18 mouse cellular contexts compared by ENCODE assay signal in the genomic region with DNA sequence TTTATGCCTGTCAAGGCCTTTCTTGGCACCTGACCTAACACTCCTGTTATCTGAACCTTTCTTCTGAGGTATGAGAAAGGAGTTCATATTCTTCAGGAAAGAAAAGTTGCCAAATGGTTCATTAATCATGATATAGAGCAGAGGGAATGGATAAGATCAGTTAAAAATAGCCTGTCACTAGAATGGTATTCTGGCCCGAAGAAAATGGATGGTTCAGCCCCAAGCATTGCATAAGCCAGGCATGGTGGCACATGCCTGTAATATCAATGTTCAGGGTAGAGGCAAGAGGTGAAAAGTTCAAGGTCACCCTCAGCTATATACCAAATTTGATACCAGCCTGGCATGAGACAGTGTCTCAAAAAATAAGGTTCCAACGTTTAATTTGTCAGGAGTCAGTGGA.
DNase-seq lines count a peak whose midpoint lies in the region; ATAC-seq and TF ChIP-seq lines count a peak whose summit lies in the region.
"Had no signal": no experiment of that assay in that cellular context is flagged by ENCODE, and none has a peak within 500 bp of the region (broad histone marks: within the 10 kb centered on the region; RNA-seq: fewer than 3 reads in every experiment).

No protein-coding gene starts in this region.

- no peak overlapping the region for H3K27ac ChIP-seq in kidney, embryonic 15.5 days
- no peak overlapping the region for H3K27ac ChIP-seq in kidney, postnatal 0 days
- H3K27ac ChIP-seq: embryonic facial prominence, embryonic 10.5 days; embryonic facial prominence, embryonic 12.5 days; forebrain, embryonic 13.5 days; forebrain, embryonic 15.5 days had no signal

- H3K27me3 ChIP-seq in kidney, embryonic 15.5 days, result no peaks in the 10 kb centered on the region
- H3K27me3 ChIP-seq in kidney, postnatal 0 days (ENCODE audit: insufficient read depth, low read length), result no peaks in the 10 kb centered on the region
- H3K27me3 ChIP-seq: embryonic facial prominence, embryonic 12.5 days; forebrain, embryonic 13.5 days; forebrain, embryonic 15.5 days had no signal

- no peaks in the 10 kb centered on the region for H3K4me1 ChIP-seq in kidney, embryonic 15.5 days
- no peaks in the 10 kb centered on the region for H3K4me1 ChIP-seq in kidney, postnatal 0 days (replicated peaks; ENCODE audit: insufficient read depth, low read length)
- H3K4me1 ChIP-seq: embryonic facial prominence, embryonic 12.5 days; forebrain, embryonic 13.5 days; forebrain, embryonic 15.5 days had no signal

- no peak for TF ChIP-seq CTCF in kidney, postnatal 0 days (IDR thresholded peaks at IDR 0.05; ENCODE audit: low read depth)

- H3K4me3 ChIP-seq in kidney, embryonic 15.5 days (replicated peaks), result no peak overlapping the region
- no peak overlapping the region for H3K4me3 ChIP-seq in kidney, postnatal 0 days (replicated peaks; ENCODE audit: low read depth, low read length)
- H3K4me3 ChIP-seq: embryonic facial prominence, embryonic 10.5 days; embryonic facial prominence, embryonic 12.5 days; forebrain, embryonic 13.5 days; forebrain, embryonic 15.5 days had no signal

- no peak overlapping the region for H3K4me2 ChIP-seq in kidney, embryonic 15.5 days
- no peak overlapping the region for H3K4me2 ChIP-seq in kidney, postnatal 0 days (ENCODE audit: low read length)
- H3K4me2 ChIP-seq: embryonic facial prominence, embryonic 12.5 days; forebrain, embryonic 13.5 days; forebrain, embryonic 15.5 days had no signal

- ATAC-seq in kidney, embryonic 15.5 days (replicated peaks; ENCODE audit: low FRiP score), result 0 out of 2 replicates have a peak, but pooled peaks have one; percentile 70
- no peak for ATAC-seq in kidney, postnatal 0 days (replicated peaks; ENCODE audit: low FRiP score, low read depth)
- ATAC-seq: forebrain, embryonic 13.5 days; forebrain, embryonic 15.5 days; forebrain, postnatal 0 days had no signal

- H3K9ac ChIP-seq in kidney, embryonic 15.5 days, result no peak overlapping the region
- no peak overlapping the region for H3K9ac ChIP-seq in kidney, postnatal 0 days (ENCODE audit: low read depth, low read length)
- H3K9ac ChIP-seq: embryonic facial prominence, embryonic 12.5 days; forebrain, embryonic 13.5 days; forebrain, embryonic 15.5 days; forebrain, postnatal 0 days had no signal

- DNase-seq in kidney, adult 9 months, result no peak
- peak; percentile 26 for DNase-seq in kidney, postnatal 0 days (ENCODE audit: low spot score)
- no peak for DNase-seq in kidney, postnatal 25 days
- no peak for DNase-seq in ovary, postnatal 10 days (ENCODE audit: low spot score)
- DNase-seq: adrenal gland, adult 2 months; adrenal gland, postnatal 10 days; adrenal gland, postnatal 25 days; cerebellum, adult 11-12 months; cerebellum, adult 2 months; cerebellum, adult 9-10 months; cerebellum, postnatal 10 days; cerebellum, postnatal 25 days; forebrain, postnatal 0 days had no signal

- WGBS in kidney, embryonic 15.5 days, result 21% methylated on average over 2 of the region's 2 CpGs
- WGBS in kidney, postnatal 0 days, result 26% methylated on average over 2 of the region's 2 CpGs

- no peaks in the 10 kb centered on the region for H3K36me3 ChIP-seq in kidney, embryonic 15.5 days
- H3K36me3 ChIP-seq in kidney, postnatal 0 days (ENCODE audit: insufficient read depth, low read length), result no peaks in the 10 kb centered on the region
- H3K36me3 ChIP-seq: embryonic facial prominence, embryonic 10.5 days; embryonic facial prominence, embryonic 12.5 days; forebrain, embryonic 15.5 days had no signal

- H3K9me3 ChIP-seq in kidney, embryonic 15.5 days (replicated peaks), result no peaks in the 10 kb centered on the region
- H3K9me3 ChIP-seq in kidney, postnatal 0 days (replicated peaks; ENCODE audit: low read length), result no peaks in the 10 kb centered on the region
- H3K9me3 ChIP-seq: embryonic facial prominence, embryonic 10.5 days; embryonic facial prominence, embryonic 12.5 days; forebrain, embryonic 13.5 days; forebrain, embryonic 15.5 days had no signal
